Mouse (Mus musculus): ENCODE data around the gene Prpf6. TPM values are rescaled to one million over a fixed set of nuclear protein-coding genes. Genes with fewer than 3 reads are reported as not detected.
A peak's percentile ranks its signal among the peaks of the same experiment; 100 is the strongest.

The Prpf6 gene
- polyA plus RNA-seq, 2 experiments: 41.6 to 57.9 TPM

DNA sequence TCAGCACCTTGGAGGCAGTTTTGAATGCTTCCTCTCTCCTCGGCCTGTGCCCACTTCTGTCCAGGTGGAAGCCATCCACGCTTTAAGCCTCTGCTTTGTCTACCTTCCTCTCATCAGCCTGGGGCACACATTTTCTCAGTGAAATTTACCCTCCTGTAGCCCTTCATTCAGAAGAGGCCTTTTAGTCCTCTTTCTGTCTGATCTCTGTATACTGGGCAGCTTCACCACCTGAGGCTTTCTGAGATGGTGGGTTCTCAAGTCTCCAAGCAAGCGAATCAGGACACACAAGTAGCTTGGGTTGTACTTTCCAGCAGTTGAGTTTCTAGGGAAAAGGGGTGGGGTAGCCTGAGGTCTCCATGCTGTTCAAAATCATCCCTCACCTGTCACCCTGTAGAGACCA is 100.6 kb downstream of the Prpf6 start:
- 87% methylated on average over 3 of the region's 3 CpGs for WGBS
- Histone ChIP-seq H3K9me3 (ENCODE audit: control insufficient read depth, low read length) (no peaks in the 10 kb centered on the region), H3K27ac (replicated peaks; ENCODE audit: low read depth, low read length) (no peak overlapping the region), H3K27me3 (ENCODE audit: control insufficient read depth, insufficient read depth, low read length) (no peaks in the 10 kb centered on the region), H3K4me2 (replicated peaks; ENCODE audit: low read depth, low read length, severe bottlenecking) (peak overlapping the region; percentile 92), H3K36me3 (ENCODE audit: control insufficient read depth, insufficient read depth, low read length) (peaks cover 32% of the 10 kb centered on the region), H3K9ac (ENCODE audit: low read depth, low read length, severe bottlenecking) (no peak overlapping the region), H3K4me1 (ENCODE audit: control insufficient read depth, insufficient read depth, low read length) (peaks cover 9% of the 10 kb centered on the region), H3K4me3 (replicated peaks; ENCODE audit: low read length) (peak overlapping the region; percentile 72)
- DNase-seq (ENCODE audit: low spot score) (no peak), ATAC-seq (ENCODE audit: low FRiP score, low read depth) (no peak)
- no peak for TF ChIP-seq POLR2A (IDR thresholded peaks at IDR 0.05; ENCODE audit: borderline replicate concordance, extremely low read depth, insufficient read depth, insufficient read length)

DNA sequence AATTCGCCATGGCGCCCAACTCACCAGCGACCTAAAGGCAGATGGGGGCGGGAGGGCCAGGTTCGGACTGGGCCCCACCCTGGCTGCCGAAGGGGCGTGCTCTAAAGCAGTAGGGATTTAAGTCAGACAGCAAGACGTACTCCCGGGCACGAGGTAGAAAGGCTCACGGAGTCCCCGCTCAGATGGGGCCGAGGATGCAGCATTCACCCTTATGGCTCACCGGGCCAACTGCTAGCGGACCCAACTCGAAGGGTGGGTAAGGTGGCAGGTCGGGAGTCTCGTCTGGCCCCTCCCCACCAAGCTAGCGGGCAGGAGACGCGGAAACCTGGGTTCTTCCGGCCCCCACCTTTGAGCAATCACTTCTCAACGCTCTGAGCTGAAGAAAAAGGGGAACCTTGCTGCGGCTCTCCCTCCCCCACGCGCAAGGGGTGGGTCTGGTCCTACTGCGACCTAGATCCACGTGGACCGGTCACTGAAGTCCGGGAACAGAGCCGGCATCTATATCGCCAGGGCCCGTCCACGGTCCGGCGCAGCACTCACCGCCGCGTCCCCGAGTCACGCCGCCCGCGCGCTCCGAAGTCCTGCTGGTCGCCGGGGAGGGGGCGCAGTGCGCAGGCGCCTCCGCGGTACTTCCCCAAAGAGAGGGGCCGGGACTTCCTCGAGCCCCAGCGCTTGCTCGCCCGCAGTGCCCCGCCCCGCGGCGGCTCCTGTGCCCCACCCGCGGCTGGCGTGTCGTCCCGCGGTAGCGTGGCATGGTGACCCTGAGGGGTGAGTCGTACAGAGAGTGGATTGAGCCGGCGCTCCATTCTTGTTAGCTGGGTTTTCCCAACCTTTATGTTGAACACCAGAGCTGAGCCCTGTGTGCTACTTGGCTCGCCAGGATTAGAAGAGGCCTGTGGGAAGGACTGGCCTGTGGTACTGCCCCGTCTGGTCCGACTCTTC is 101.9 kb downstream of the Prpf6 start, which contains the start of gene Rgs19:
Gene Rgs19 (minus strand): TSS at position 639 of the 942 bp plus-strand sequence.
- no peaks in the 10 kb centered on the region for H3K9me3 ChIP-seq (ENCODE audit: control insufficient read depth, low read length)
- ATAC-seq (ENCODE audit: low FRiP score, low read depth): peak; percentile 90
- H3K9ac ChIP-seq (ENCODE audit: low read depth, low read length, severe bottlenecking): peak within 1 kb of the TSS; percentile 81
- peak within 1 kb of the TSS; percentile 72 for H3K4me3 ChIP-seq (replicated peaks; ENCODE audit: low read length)
- H3K4me1 ChIP-seq (ENCODE audit: control insufficient read depth, insufficient read depth, low read length): peaks cover 9% of the 10 kb centered on the region
- TF ChIP-seq POLR2A (IDR thresholded peaks at IDR 0.05; ENCODE audit: borderline replicate concordance, extremely low read depth, insufficient read depth, insufficient read length): peak; percentile 58; the same call in 1 of the 2 replicates
- peak within 1 kb of the TSS; percentile 73 for H3K27ac ChIP-seq (replicated peaks; ENCODE audit: low read depth, low read length)
- H3K36me3 ChIP-seq (ENCODE audit: control insufficient read depth, insufficient read depth, low read length): peaks cover 23% of the 10 kb centered on the region
- DNase-seq (ENCODE audit: low spot score): peak; percentile 74
- peak within 1 kb of the TSS; percentile 92 for H3K4me2 ChIP-seq (replicated peaks; ENCODE audit: low read depth, low read length, severe bottlenecking)
- WGBS: under 1% methylated on average over 68 of the region's 75 CpGs
- no peaks in the 10 kb centered on the region for H3K27me3 ChIP-seq (ENCODE audit: control insufficient read depth, insufficient read depth, low read length)

DNA sequence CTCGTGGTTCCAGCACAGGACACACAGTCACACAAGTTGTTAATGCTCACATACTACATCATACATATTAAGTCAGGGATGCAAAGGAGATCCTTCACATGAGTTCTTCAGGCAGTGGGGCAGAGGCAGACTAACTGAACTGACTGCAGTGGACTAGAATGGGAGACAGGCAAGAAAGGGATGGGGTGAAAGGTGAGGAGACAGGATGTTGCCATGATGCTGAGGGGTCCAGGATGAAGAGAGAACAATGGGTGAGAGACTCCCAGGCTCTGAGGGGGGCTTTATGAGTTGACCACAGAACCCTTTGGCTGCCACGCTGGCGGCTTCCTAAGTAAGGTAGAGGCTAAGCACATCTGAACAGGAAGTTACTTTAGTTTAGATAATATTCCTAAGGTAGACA is 102.9 kb downstream of the Prpf6 start:
- H3K27ac ChIP-seq (replicated peaks; ENCODE audit: low read depth, low read length): no peak overlapping the region
- TF ChIP-seq POLR2A (IDR thresholded peaks at IDR 0.05; ENCODE audit: borderline replicate concordance, extremely low read depth, insufficient read depth, insufficient read length): no peak
- peak overlapping the region; percentile 92 for H3K4me2 ChIP-seq (replicated peaks; ENCODE audit: low read depth, low read length, severe bottlenecking)
- H3K4me1 ChIP-seq (ENCODE audit: control insufficient read depth, insufficient read depth, low read length): peaks cover 9% of the 10 kb centered on the region
- no peaks in the 10 kb centered on the region for H3K9me3 ChIP-seq (ENCODE audit: control insufficient read depth, low read length)
- no peaks in the 10 kb centered on the region for H3K27me3 ChIP-seq (ENCODE audit: control insufficient read depth, insufficient read depth, low read length)
- peak overlapping the region; percentile 81; the same call in 1 of the 2 replicates for H3K9ac ChIP-seq (ENCODE audit: low read depth, low read length, severe bottlenecking)
- 88% methylated on average over 3 of the region's 3 CpGs for WGBS
- ATAC-seq (ENCODE audit: low FRiP score, low read depth) (no peak), DNase-seq (ENCODE audit: low spot score) (no peak)
- H3K36me3 ChIP-seq (ENCODE audit: control insufficient read depth, insufficient read depth, low read length): peaks cover 15% of the 10 kb centered on the region
- H3K4me3 ChIP-seq (replicated peaks; ENCODE audit: low read length): 0 out of 2 replicates have a peak overlapping the region, but pooled peaks have one; percentile 72

DNA sequence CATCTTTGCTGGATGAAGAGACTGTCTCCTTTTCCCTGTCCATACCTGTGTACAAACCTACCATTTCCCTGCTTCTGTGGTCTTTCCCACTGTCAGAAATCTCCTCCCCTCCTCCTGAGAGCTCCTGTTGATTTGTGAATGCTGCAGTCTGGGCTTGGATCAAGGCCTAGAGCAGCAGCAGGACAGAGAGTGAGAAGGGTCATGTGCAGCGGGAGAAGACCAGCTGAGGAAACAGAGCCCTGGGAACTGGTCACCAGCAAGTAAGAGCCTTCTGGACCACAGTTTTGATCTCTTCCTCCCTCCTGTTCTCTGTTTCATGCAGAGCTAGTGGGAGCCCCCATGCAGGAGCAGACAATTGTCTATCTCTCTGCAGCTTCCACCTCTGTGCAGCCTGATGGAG is 104.1 kb downstream of the Prpf6 start:
- Histone ChIP-seq H3K9ac (ENCODE audit: low read depth, low read length, severe bottlenecking) (no peak overlapping the region), H3K27ac (replicated peaks; ENCODE audit: low read depth, low read length) (no peak overlapping the region), H3K4me1 (ENCODE audit: control insufficient read depth, insufficient read depth, low read length) (peaks cover 9% of the 10 kb centered on the region), H3K4me2 (replicated peaks; ENCODE audit: low read depth, low read length, severe bottlenecking) (no peak overlapping the region), H3K4me3 (replicated peaks; ENCODE audit: low read length) (no peak overlapping the region), H3K9me3 (ENCODE audit: control insufficient read depth, low read length) (no peaks in the 10 kb centered on the region), H3K27me3 (ENCODE audit: control insufficient read depth, insufficient read depth, low read length) (no peaks in the 10 kb centered on the region), H3K36me3 (ENCODE audit: control insufficient read depth, insufficient read depth, low read length) (peaks cover 5% of the 10 kb centered on the region)
- DNase-seq (ENCODE audit: low spot score) (no peak), ATAC-seq (ENCODE audit: low FRiP score, low read depth) (no peak)
- WGBS: 67% methylated on average over 1 of the region's 1 CpGs
- no peak for TF ChIP-seq POLR2A (IDR thresholded peaks at IDR 0.05; ENCODE audit: borderline replicate concordance, extremely low read depth, insufficient read depth, insufficient read length)

DNA sequence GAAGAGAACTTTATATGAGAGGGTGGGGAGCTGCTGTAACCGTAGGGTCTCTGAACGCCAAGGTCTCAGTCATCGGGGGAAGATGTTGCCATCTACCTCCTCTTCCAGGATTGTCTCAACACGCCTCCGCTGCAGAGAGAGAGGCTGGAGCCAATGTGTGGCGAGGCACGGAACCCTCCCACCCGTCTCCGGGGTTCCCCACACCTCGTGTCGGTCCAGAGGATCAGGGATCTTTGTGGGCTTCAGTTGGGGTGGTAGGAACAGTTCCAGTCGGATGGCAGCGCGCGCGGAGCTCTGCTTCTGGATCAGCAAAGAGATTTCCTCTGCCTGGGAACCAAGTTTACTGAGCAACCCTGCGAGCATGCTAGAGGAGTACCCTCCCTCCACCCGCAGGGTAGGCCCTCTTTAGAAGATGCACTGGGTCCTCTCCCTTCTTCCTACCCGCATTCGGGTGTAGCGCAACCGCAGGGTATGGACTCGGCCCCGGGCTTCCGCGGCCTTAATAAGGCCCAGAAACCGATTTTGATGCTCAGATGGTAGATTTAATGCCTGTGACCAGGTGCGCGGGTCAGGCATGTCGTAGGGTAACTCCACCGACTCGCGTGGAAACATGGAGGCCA is 105.2 kb downstream of the Prpf6 start:
- no peak overlapping the region for H3K4me3 ChIP-seq (replicated peaks; ENCODE audit: low read length)
- TF ChIP-seq POLR2A (IDR thresholded peaks at IDR 0.05; ENCODE audit: borderline replicate concordance, extremely low read depth, insufficient read depth, insufficient read length): no peak
- no peaks in the 10 kb centered on the region; the same call in 1 of the 2 replicates for H3K36me3 ChIP-seq (ENCODE audit: control insufficient read depth, insufficient read depth, low read length)
- H3K9ac ChIP-seq (ENCODE audit: low read depth, low read length, severe bottlenecking): no peak overlapping the region
- no peaks in the 10 kb centered on the region for H3K9me3 ChIP-seq (ENCODE audit: control insufficient read depth, low read length)
- no peak overlapping the region for H3K27ac ChIP-seq (replicated peaks; ENCODE audit: low read depth, low read length)
- DNase-seq (ENCODE audit: low spot score) (no peak), ATAC-seq (ENCODE audit: low FRiP score, low read depth) (no peak)
- peaks cover 9% of the 10 kb centered on the region for H3K4me1 ChIP-seq (ENCODE audit: control insufficient read depth, insufficient read depth, low read length)
- H3K27me3 ChIP-seq (ENCODE audit: control insufficient read depth, insufficient read depth, low read length): no peaks in the 10 kb centered on the region
- WGBS: 67% methylated on average over 33 of the region's 33 CpGs
- H3K4me2 ChIP-seq (replicated peaks; ENCODE audit: low read depth, low read length, severe bottlenecking): no peak overlapping the region
